In genomic region chr9:108048566-108048955, GRCm38 (mm10) we compare ENCODE assay signal across 8 mouse cellular contexts. TPM values are rescaled to one million over a fixed set of nuclear protein-coding genes. Genes with fewer than 3 reads are reported as not detected.
DNase-seq lines count a peak whose midpoint lies in the region; ATAC-seq and TF ChIP-seq lines count a peak whose summit lies in the region.

No protein-coding gene starts in this region.

- H3K27me3 ChIP-seq in heart, embryonic 12.5 days (replicated peaks), result no peaks in the 10 kb centered on the region
- no peaks in the 10 kb centered on the region for H3K27me3 ChIP-seq in G1E (ENCODE audit: insufficient read depth, low read length)
- no peaks in the 10 kb centered on the region for H3K27me3 ChIP-seq in forebrain, postnatal 0 days (ENCODE audit: insufficient read depth, low read length)

- H3K9ac ChIP-seq in heart, embryonic 12.5 days, result peak overlapping the region; percentile 64
- H3K9ac ChIP-seq in forebrain, postnatal 0 days, result 0 out of 2 replicates have a peak overlapping the region, but pooled peaks have one; percentile 34

- H3K27ac ChIP-seq in heart, embryonic 12.5 days (ENCODE audit: poor library complexity, severe bottlenecking), result peak overlapping the region; percentile 79
- 0 out of 2 replicates have a peak overlapping the region, but pooled peaks have one; percentile 3 for H3K27ac ChIP-seq in forebrain, postnatal 0 days (ENCODE audit: low read depth, low read length)

- no peak for TF ChIP-seq CTCF in G1E (IDR thresholded peaks at IDR 0.05; ENCODE audit: low read depth, low read length)
- no peak for TF ChIP-seq CTCF in forebrain, postnatal 0 days (IDR thresholded peaks at IDR 0.05; ENCODE audit: low read depth)

- peak; percentile 5; the same call in 1 of the 2 replicates for ATAC-seq in heart, embryonic 12.5 days (ENCODE audit: insufficient number of reproducible peaks, low FRiP score)
- no peak for ATAC-seq in G1E (ENCODE audit: extremely low read depth, insufficient number of reproducible peaks, low FRiP score, poor library complexity, severe bottlenecking)
- ATAC-seq in forebrain, postnatal 0 days, result peak; percentile 8

- H3K4me3 ChIP-seq in heart, embryonic 12.5 days, result peak overlapping the region; percentile 88
- peak overlapping the region; percentile 80 for H3K4me3 ChIP-seq in G1E (ENCODE audit: low read depth, low read length)
- H3K4me3 ChIP-seq in forebrain, postnatal 0 days (ENCODE audit: low read depth, low read length), result peak overlapping the region; percentile 81

- peak overlapping the region; percentile 93 for H3K4me2 ChIP-seq in heart, embryonic 12.5 days
- peak overlapping the region; percentile 61 for H3K4me2 ChIP-seq in forebrain, postnatal 0 days (ENCODE audit: low read depth)

- H3K36me3 ChIP-seq in heart, embryonic 12.5 days, result peaks cover 62% of the 10 kb centered on the region
- peaks cover 84% of the 10 kb centered on the region for H3K36me3 ChIP-seq in G1E (replicated peaks)
- peaks cover 47% of the 10 kb centered on the region for H3K36me3 ChIP-seq in forebrain, postnatal 0 days (ENCODE audit: insufficient read depth)

- no peaks in the 10 kb centered on the region for H3K9me3 ChIP-seq in heart, embryonic 12.5 days (replicated peaks)
- no peaks in the 10 kb centered on the region for H3K9me3 ChIP-seq in G1E (replicated peaks)
- H3K9me3 ChIP-seq in forebrain, postnatal 0 days (ENCODE audit: low read length), result no peaks in the 10 kb centered on the region

- no peak for DNase-seq in heart, postnatal 4 days
- DNase-seq in G1E (ENCODE audit: low spot score) (peak; percentile 23), adipocyte (ENCODE audit: low spot score) (no peak)
- peak; percentile 37 for DNase-seq in forebrain, postnatal 0 days
- peak; percentile 18 for DNase-seq in mesoderm, embryonic 11.5 days (ENCODE audit: low read depth, low spot score)
- DNase-seq in adrenal gland, postnatal 4 days (ENCODE audit: low spot score in 2 of 2), result no peak
- no peak for DNase-seq in left cerebral cortex, adult 18-20 months (ENCODE audit: low spot score in 2 of 2)

- 1% methylated on average over 19 of the region's 19 CpGs for WGBS in heart, embryonic 12.5 days
- 3% methylated on average over 19 of the region's 19 CpGs for WGBS in forebrain, postnatal 0 days

- peaks cover 48% of the 10 kb centered on the region for H3K4me1 ChIP-seq in heart, embryonic 12.5 days (replicated peaks)
- peaks cover 75% of the 10 kb centered on the region for H3K4me1 ChIP-seq in G1E (ENCODE audit: insufficient read depth, low read depth, low read length)
- H3K4me1 ChIP-seq in forebrain, postnatal 0 days (ENCODE audit: insufficient read depth), result no peaks in the 10 kb centered on the region

RNA-seq across cellular contexts. Expression of gene Gmppb, which starts 0.5 kb away (rescaled TPM):
- 23.2 and 24.5 TPM in 2 replicates for polyA plus RNA-seq in heart, embryonic 12.5 days (2016; fragmentation: Nextera tagmentation; extraction: Ambion mirVana)
- 10 to 100 TPM; 14.2 to 17.1 TPM for total RNA-seq in heart, postnatal 4 days (2021)
- total RNA-seq in G1E (2014; fragmentation: Nextera tagmentation) (7.2 and 8.5 TPM in 2 replicates), G1E (2017) (19.4 and 22.0 TPM in 2 replicates)
- 5.1 and 6.6 TPM in 2 replicates for polyA plus RNA-seq in G1E (2012)
- 17.5 and 18.6 TPM in 2 replicates for total RNA-seq in forebrain, postnatal 0 days (2014; rRNA removed)
- 15.5 and 16.0 TPM in 2 replicates for polyA plus RNA-seq in forebrain, postnatal 0 days (2015; fragmentation: Nextera tagmentation; extraction: Ambion mirVana)
- total RNA-seq in adrenal gland, postnatal 4 days (2021), result 10 to 100 TPM; 16.2 to 18.4 TPM
- total RNA-seq in left cerebral cortex, adult 18-20 months (2021), result 10 to 100 TPM; 18.1 to 20.2 TPM

RNA-seq across cellular contexts. Expression of gene Amigo3, which starts 4.4 kb away (rescaled TPM):
- polyA plus RNA-seq in heart, embryonic 12.5 days (2016; fragmentation: Nextera tagmentation; extraction: Ambion mirVana), result 2.4 and 3.1 TPM in 2 replicates
- 1 to 10 TPM; 2.3 to 2.6 TPM for total RNA-seq in heart, postnatal 4 days (2021)
- total RNA-seq in G1E (2014; fragmentation: Nextera tagmentation) (0.63 TPM in 1 of 2 replicates, not detected in the other), G1E (2017) (1.7 and 2.0 TPM in 2 replicates)
- 0.31 and 0.35 TPM in 2 replicates for polyA plus RNA-seq in G1E (2012)
- total RNA-seq in forebrain, postnatal 0 days (2014; rRNA removed), result 2.9 and 3.4 TPM in 2 replicates
- 1.4 and 1.5 TPM in 2 replicates for polyA plus RNA-seq in forebrain, postnatal 0 days (2015; fragmentation: Nextera tagmentation; extraction: Ambion mirVana)
- total RNA-seq in adrenal gland, postnatal 4 days (2021), result 1 to 10 TPM; 3.0 to 3.7 TPM
- total RNA-seq in left cerebral cortex, adult 18-20 months (2021), result 1 to 10 TPM; 1.2 to 1.7 TPM

RNA-seq across cellular contexts. Expression of gene Mst1, which starts 31.7 kb away (rescaled TPM):
- 0.31 and 0.37 TPM in 2 replicates for polyA plus RNA-seq in heart, embryonic 12.5 days (2016; fragmentation: Nextera tagmentation; extraction: Ambion mirVana)
- total RNA-seq in heart, postnatal 4 days (2021), result not detected
- total RNA-seq in G1E (2014; fragmentation: Nextera tagmentation), result 7.1 and 11.0 TPM in 2 replicates
- total RNA-seq in G1E (2017), result 16.6 and 17.9 TPM in 2 replicates
- polyA plus RNA-seq in G1E (2012), result 6.7 and 8.4 TPM in 2 replicates
- total RNA-seq in forebrain, postnatal 0 days (2014; rRNA removed), result 0.10 TPM in 1 of 2 replicates, not detected in the other
- polyA plus RNA-seq in forebrain, postnatal 0 days (2015; fragmentation: Nextera tagmentation; extraction: Ambion mirVana), result not detected in 2 replicates
- total RNA-seq in adrenal gland, postnatal 4 days (2021), result 10 to 100 TPM in 1 of 2 experiments, under 1 TPM in 1; 0.67 to 10.3 TPM
- not detected for total RNA-seq in left cerebral cortex, adult 18-20 months (2021)

RNA-seq across cellular contexts. Expression of gene Rnf123, which starts 34.6 kb away (rescaled TPM):
- 32.8 and 37.0 TPM in 2 replicates for polyA plus RNA-seq in heart, embryonic 12.5 days (2016; fragmentation: Nextera tagmentation; extraction: Ambion mirVana)
- 10 to 100 TPM; 62.6 to 63.4 TPM for total RNA-seq in heart, postnatal 4 days (2021)
- total RNA-seq in G1E (2014; fragmentation: Nextera tagmentation) (104 and 255 TPM in 2 replicates), G1E (2017) (18.6 and 23.5 TPM in 2 replicates)
- 39.5 and 74.5 TPM in 2 replicates for polyA plus RNA-seq in G1E (2012)
- 32.0 and 35.8 TPM in 2 replicates for total RNA-seq in forebrain, postnatal 0 days (2014; rRNA removed)
- 25.4 and 37.0 TPM in 2 replicates for polyA plus RNA-seq in forebrain, postnatal 0 days (2015; fragmentation: Nextera tagmentation; extraction: Ambion mirVana)
- total RNA-seq in adrenal gland, postnatal 4 days (2021), result 10 to 100 TPM; 73.2 to 76.8 TPM
- total RNA-seq in left cerebral cortex, adult 18-20 months (2021), result 10 to 100 TPM; 83.8 to 86.7 TPM

RNA-seq across cellular contexts. Expression of gene Apeh, which starts 45.8 kb away (rescaled TPM):
- polyA plus RNA-seq in heart, embryonic 12.5 days (2016; fragmentation: Nextera tagmentation; extraction: Ambion mirVana), result 48.0 and 51.1 TPM in 2 replicates
- total RNA-seq in heart, postnatal 4 days (2021), result 10 to 100 TPM; 42.2 to 45.1 TPM
- total RNA-seq in G1E (2014; fragmentation: Nextera tagmentation), result 65.0 and 148 TPM in 2 replicates
- 119 and 131 TPM in 2 replicates for total RNA-seq in G1E (2017)
- 48.8 and 67.5 TPM in 2 replicates for polyA plus RNA-seq in G1E (2012)
- total RNA-seq in forebrain, postnatal 0 days (2014; rRNA removed), result 24.5 and 27.9 TPM in 2 replicates
- 28.2 and 30.0 TPM in 2 replicates for polyA plus RNA-seq in forebrain, postnatal 0 days (2015; fragmentation: Nextera tagmentation; extraction: Ambion mirVana)
- total RNA-seq in adrenal gland, postnatal 4 days (2021), result 100 to 1,000 TPM in 1 of 2 experiments, 10 to 100 TPM in 1; 93.0 to 110 TPM
- 10 to 100 TPM; 29.2 to 32.2 TPM for total RNA-seq in left cerebral cortex, adult 18-20 months (2021)

Comparison
In these comparisons a context has a peak if more than half of its experiments do, and no peak if none do; other contexts are left out.
1. DNase-seq: peak in G1E (single experiment), forebrain, postnatal 0 days (single experiment) and mesoderm, embryonic 11.5 days (single experiment); none in heart, postnatal 4 days (single experiment), adrenal gland, postnatal 4 days (0 of 2), left cerebral cortex, adult 18-20 months (0 of 2) and adipocyte (single experiment).
2. Peak in every context shown above with its lines, with median percentiles within 50 percentile points of each other: H3K4me3 ChIP-seq.